Mouse (Mus musculus) erythroblast, embryonic 14.5 days (primary cell): ENCODE measurements around the gene Mpig6b.

ENCODE experiments used
- GATA1 ChIP-seq: IDR thresholded peaks from 2 replicates; pipeline ENCODE4 v1.6.1; 2012; ENCODE audit warnings: low read length, inconsistent platforms, mixed read lengths
- TAL1 ChIP-seq: IDR thresholded peaks from 3 replicates; pipeline ENCODE4 v1.6.1; 2012; ENCODE audit warnings: low read length, inconsistent platforms, mixed read lengths

GRCm38 (mm10) chr17:35094475-35095365 lies 28.7 kb upstream of the Mpig6b start:
- TF ChIP-seq TAL1, result no peak
- no peak for TF ChIP-seq GATA1
